Mouse (Mus musculus): ENCODE results near the gene Thsd4.
"Not testable (repeated sequence)": the region's sequence is repeated elsewhere in the genome, so short reads cannot be mapped to it uniquely, and the experiment has no call there.

Thsd4 gene

GRCm38 (mm10) chr9:59960559-59960958 lies 561.3 kb downstream of the Thsd4 start, which contains the start of gene Nr2e3:
TSS of gene Nr2e3 (minus strand) at chr9:59960659.
- DNase-seq = no peak

- DNase-seq = peak; percentile 89
Observed at GRCm38 (mm10) chr9:59959276-59959675, 562.6 kb downstream of the Thsd4 start.

GRCm38 (mm10) chr9:59958115-59958514 lies 563.7 kb downstream of the Thsd4 start:
- DNase-seq = not testable (repeated sequence)

GRCm38 (mm10) chr9:59956496-59956895 lies 565.4 kb downstream of the Thsd4 start:
- no peak for DNase-seq

- no peak for DNase-seq
Observed at GRCm38 (mm10) chr9:59955692-59956091, 566.2 kb downstream of the Thsd4 start.

- DNase-seq = no peak
Observed at GRCm38 (mm10) chr9:59955199-59955598, 566.6 kb downstream of the Thsd4 start.

- no peak for DNase-seq
Observed at GRCm38 (mm10) chr9:59953556-59953955, 568.3 kb downstream of the Thsd4 start.

- DNase-seq = no peak
Observed at GRCm38 (mm10) chr9:59952515-59953070, 569.3 kb downstream of the Thsd4 start.

- DNase-seq = no peak
Observed at GRCm38 (mm10) chr9:59951943-59952342, 569.9 kb downstream of the Thsd4 start.

GRCm38 (mm10) chr9:59951001-59951750 lies 570.7 kb downstream of the Thsd4 start:
- no peak for DNase-seq

- DNase-seq = peak; percentile 3
Observed at GRCm38 (mm10) chr9:59949981-59950380, 571.9 kb downstream of the Thsd4 start.

- DNase-seq = peak; percentile 3
Observed at GRCm38 (mm10) chr9:59949511-59949910, 572.3 kb downstream of the Thsd4 start.

GRCm38 (mm10) chr9:59948691-59949250 lies 573.1 kb downstream of the Thsd4 start:
- DNase-seq = peak; percentile 5

GRCm38 (mm10) chr9:59948226-59948625 lies 573.6 kb downstream of the Thsd4 start:
- DNase-seq = peak; percentile 9

- peak; percentile 21 for DNase-seq
Observed at GRCm38 (mm10) chr9:59947271-59947670, 574.6 kb downstream of the Thsd4 start.

- DNase-seq = peak; percentile 3
Observed at GRCm38 (mm10) chr9:59945241-59945640, 576.6 kb downstream of the Thsd4 start.

- DNase-seq = peak; percentile 2
Observed at GRCm38 (mm10) chr9:59943826-59944225, 578.0 kb downstream of the Thsd4 start.

GRCm38 (mm10) chr9:59942501-59943085 lies 579.3 kb downstream of the Thsd4 start:
- DNase-seq = no peak

GRCm38 (mm10) chr9:59941885-59942350 lies 579.9 kb downstream of the Thsd4 start:
- no peak for DNase-seq

GRCm38 (mm10) chr9:59940913-59941884 lies 580.6 kb downstream of the Thsd4 start:
- no peak for DNase-seq

- DNase-seq = no peak
Observed at GRCm38 (mm10) chr9:59939691-59940090, 582.2 kb downstream of the Thsd4 start.

- DNase-seq = no peak
Observed at GRCm38 (mm10) chr9:59938529-59938928, 583.3 kb downstream of the Thsd4 start.

Data from kidney, postnatal 10 days (tissue).